Mouse (Mus musculus) kidney, postnatal 4 days (tissue): ENCODE results near the gene Ptprk.
A peak's percentile ranks its signal among the peaks of the same experiment; 100 is the strongest.

Experiments used
- DNase-seq, 2 experiments: peaks; one replicate each; pipeline ENCODE4 v3.0.0; 2021; ENCODE audit warnings: mixed read lengths in 2 of 2

The Ptprk gene

GRCm38 (mm10) chr10:28113879-28114278 is 39.3 kb downstream of the Ptprk start:
- peak; percentile 25 to 45 for DNase-seq

GRCm38 (mm10) chr10:28116982-28117381 is 42.4 kb downstream of the Ptprk start:
- no peak for DNase-seq

DNA sequence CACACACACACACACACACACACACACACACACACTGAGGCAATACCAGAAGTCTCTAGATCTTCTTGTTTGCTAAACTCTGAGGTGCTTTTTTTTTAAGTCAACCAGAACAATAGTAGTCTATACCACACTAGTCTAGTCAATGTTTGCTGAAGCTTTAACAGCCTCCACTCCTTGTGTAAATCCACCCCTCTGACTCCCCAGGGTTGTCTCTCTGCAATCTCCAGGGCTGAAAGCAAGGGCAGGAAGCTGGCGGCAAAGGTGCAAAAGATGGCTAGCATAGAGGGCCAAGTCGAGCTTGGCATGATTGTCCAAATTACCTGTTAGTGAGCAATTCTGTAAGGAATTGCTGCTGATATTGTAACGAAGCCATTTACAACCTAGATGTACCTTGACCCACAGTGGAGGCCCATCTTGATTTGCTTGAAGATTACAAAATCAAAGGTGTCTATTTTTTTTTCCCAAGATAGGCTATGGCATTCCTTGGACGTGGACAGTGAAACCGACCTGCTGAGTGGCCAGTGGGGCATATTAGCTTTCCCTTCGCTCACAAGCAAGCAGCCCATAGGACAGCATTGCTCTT is 44.3 kb downstream of the Ptprk start:
- DNase-seq = no peak

GRCm38 (mm10) chr10:28123881-28124280 is 49.3 kb downstream of the Ptprk start:
- no peak for DNase-seq

- no peak for DNase-seq
Measured at GRCm38 (mm10) chr10:28128011-28128410, 53.4 kb downstream of the Ptprk start.

DNA sequence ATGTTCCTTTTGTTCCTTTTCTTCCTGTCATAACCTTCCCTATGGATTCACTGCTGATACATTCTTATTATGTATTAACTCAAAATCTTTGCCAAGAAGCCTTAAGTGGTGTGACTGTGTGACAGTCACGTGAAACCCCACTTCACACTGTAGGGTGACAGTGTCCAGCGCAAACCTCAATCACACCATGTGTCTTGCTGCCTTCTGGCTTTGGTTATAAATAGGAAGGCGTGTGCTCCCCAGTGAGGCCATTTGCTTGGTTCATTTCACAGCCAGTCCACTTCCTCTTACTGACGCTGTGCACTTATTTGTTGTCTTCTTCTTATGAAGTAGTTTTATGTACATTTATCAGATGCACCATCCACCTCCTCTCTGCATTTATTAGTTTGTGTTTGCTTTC is 53.8 kb downstream of the Ptprk start:
- no peak for DNase-seq

DNA sequence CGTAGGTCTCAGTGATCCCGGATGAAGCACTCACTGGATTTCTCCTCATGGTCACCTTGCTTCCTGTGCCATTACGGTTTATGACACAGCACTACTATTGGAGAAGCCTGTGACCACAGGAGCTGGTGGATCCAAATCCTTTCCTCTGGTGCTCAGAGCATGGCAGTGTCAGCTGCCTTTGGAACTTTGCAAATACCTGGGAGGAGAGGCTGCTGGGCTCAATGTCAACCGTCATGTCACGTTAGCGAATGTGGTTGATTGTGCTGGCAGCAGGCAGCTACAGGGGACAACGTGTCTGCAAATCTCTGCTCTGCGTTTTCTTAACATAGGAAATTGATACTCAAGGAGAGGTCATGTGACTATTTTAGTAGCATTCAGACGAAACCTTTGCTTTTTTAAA is 55.8 kb downstream of the Ptprk start:
- DNase-seq = no peak

DNA sequence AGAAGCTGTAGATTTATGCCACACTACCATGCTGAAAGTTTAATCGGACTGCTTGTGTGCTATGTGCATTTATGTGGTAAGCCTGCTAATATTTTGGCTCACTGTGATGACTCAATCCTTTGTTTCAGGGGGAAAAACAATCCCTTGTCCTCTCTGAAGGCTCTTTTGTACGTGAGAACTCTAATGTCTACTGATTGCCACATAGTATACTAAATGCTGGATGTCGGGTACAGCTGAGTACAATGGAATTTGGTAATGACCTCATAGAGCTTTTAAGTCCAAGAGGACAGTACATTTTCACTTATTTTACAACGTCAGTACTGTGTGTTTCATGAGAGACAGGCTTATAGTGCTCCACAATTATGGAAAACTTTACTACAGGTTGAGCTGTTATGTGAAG is 59.1 kb downstream of the Ptprk start:
- no peak for DNase-seq

- DNase-seq = peak in 1 of 2 experiments; percentile 5
Measured at GRCm38 (mm10) chr10:28138399-28138798, 63.8 kb downstream of the Ptprk start.

- no peak for DNase-seq
Measured at GRCm38 (mm10) chr10:28144459-28144858, 69.8 kb downstream of the Ptprk start.

GRCm38 (mm10) chr10:28145326-28145725 is 70.7 kb downstream of the Ptprk start:
- no peak for DNase-seq

DNA sequence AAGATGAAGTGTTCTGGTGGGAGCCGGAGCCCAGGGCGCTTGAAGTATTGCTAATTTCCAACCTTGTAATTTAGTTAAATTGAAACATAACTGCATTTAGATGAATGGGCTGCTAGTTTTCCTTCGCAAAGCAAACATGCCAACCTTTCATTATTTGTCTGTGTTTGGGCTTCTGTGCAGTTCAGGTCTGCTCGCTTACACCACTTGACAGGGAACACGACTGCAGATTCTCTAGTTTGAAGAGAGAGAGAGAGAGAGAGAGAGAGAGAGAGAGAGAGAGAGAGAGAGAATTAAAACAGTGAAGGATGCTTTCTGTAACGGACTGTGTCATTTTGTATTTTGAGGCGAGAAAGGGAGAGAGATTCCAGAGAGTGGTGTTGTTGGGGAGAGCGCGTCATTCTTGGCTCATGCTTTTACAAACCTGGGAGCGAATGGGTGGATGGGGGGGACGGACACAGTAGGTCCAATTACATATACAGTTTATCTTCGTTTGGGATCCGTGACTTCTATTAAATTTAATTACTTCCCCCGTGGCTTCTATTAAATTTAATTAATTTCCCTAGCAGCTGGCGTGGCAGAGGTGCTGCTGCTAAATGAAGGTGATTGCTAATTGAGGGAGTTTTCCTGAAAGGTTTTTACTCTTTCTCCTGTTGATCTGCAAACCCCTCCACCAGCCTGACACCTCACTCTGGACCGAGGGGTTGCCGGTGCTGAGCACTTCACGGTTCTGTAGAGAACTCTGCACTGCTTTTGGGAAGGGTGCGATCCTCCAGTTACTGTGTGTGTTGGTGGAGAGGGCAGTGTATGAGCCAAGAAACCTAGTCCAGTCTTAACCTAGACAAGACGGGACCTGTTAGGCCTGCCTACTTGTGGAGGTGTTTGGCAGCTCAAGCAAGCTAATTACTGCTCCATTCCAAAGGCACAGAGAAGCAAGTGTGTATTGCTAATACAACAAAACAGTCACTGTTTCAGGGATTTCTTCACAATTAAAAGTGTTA is 81.4 kb downstream of the Ptprk start:
- DNase-seq = peak in 1 of 2 experiments; percentile 6

GRCm38 (mm10) chr10:28159716-28160115 is 85.1 kb downstream of the Ptprk start:
- no peak for DNase-seq

DNA sequence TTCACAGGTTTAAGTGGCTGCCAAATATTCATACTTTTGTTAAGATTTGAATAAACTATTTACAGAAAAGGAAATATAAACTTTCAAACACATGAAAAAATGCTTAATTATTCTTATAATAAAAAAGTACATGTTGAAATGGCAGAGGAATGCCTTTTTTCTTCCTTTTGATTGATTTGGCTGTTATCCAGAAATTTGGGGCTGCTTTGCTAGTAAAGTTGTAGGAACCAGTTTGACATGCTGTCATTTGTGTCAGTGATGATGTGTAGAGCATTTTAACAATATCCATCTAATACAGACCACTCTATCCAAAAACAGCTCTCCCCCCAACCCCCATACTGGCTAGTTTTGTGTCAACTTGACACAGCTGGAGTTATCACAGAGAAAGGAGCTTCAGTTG is 86.7 kb downstream of the Ptprk start:
- no peak for DNase-seq

DNA sequence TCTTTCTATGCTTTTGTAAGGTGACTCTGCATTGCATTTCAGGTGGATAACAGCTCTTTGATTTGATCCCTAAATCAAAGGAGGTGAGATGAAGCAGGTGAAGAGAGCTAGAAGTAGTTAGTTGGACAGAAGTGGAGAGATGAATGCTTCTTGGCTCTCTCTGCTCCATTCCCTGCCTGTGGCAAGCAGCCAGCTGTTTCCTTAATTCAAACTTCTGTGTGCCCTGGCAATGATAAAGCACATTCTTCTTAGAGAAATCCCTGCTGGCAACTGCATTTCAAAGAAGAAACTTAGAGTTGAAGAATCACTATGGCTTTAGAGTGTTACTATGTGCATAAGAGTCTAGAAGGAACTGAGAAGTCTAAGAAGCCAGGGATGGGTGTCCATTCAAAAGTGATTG is 89.6 kb downstream of the Ptprk start:
- DNase-seq = peak; percentile 33 to 51

GRCm38 (mm10) chr10:28164746-28165145 is 90.1 kb downstream of the Ptprk start:
- no peak for DNase-seq

GRCm38 (mm10) chr10:28166610-28167009 is 92.0 kb downstream of the Ptprk start:
- no peak for DNase-seq

GRCm38 (mm10) chr10:28167097-28167496 is 92.5 kb downstream of the Ptprk start:
- DNase-seq = no peak

GRCm38 (mm10) chr10:28171196-28171595 is 96.6 kb downstream of the Ptprk start:
- DNase-seq = no peak

DNA sequence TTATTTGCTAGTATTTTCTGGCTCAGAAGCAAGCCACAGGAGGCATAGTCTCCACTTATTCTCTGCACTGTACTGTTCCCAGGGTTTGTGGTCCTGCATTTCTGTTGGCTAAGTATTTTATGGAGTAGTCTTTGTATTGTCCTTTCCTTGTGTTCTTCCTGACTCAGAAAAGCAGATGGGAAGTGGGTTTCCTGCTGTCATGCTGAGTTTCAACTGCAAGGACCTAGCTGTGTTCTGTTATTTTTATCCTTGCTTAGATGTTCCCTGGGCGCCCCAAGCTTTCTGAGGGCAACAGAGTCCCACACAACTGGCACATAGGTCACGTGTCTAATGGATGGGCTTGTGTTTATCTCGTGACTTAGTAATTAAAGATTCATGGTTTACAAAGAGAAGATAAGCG is 104.3 kb downstream of the Ptprk start:
- no peak for DNase-seq

DNA sequence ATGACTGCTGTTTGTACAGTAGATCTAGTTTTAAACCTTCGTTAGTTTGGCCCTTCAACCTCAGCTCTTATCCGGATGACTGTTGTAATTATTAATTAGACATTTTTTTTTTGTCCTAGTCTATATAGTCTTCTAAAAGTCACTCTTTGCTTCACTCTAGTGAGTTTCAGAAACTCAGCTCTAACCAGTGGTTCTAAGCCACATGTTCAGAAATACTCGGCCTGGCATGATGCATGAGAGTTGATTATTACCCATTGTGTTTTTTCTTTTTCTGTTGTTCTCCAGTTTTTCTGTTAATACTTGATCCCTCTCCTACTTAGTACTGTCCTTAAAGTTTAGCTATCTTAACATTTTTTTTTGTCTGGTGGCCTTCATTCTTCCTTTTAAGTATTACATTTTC is 107.5 kb downstream of the Ptprk start:
- no peak for DNase-seq

- DNase-seq = no peak
Measured at GRCm38 (mm10) chr10:28184675-28185074, 110.1 kb downstream of the Ptprk start.

DNA sequence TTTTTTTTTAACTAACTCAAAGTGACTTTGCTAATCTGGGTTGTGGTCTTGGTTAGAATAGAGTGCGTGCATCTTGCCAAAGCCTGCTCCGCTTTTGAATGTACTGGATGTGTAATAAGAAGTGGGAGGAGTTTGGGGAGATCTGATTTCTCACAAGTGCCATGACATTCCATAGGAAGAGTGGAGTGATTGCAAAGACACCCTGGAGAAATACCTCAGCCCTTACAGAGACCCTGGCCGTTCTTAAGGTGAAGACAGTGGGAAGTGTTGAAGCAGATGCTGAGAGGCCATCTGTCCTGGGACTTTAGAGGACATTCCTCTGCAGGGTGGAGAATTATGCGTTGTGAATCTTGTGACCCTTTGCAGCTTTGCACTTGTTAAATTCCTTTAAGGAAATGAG is 110.7 kb downstream of the Ptprk start:
- no peak for DNase-seq
